Mouse (Mus musculus): Measurements from ENCODE around the gene Phldb2. TPM values are rescaled to one million over a fixed set of nuclear protein-coding genes. Genes with fewer than 3 reads are reported as not detected.

The Phldb2 gene
- total and polyA plus RNA-seq, 3 experiments: not detected

- Histone ChIP-seq H3K9me3 (replicated peaks; ENCODE audit: insufficient read depth, low read length) (no peaks in the 10 kb centered on the region), H3K36me3 (ENCODE audit: control insufficient read depth in 1 of 2, insufficient read depth in 2 of 2, low read length in 2 of 2) (no peaks in the 10 kb centered on the region), H3K4me1 (ENCODE audit: control insufficient read depth in 1 of 2, insufficient read depth in 2 of 2, low read length in 2 of 2) (no peaks in the 10 kb centered on the region), H3K27me3 (ENCODE audit: control insufficient read depth in 1 of 2, insufficient read depth in 2 of 2, low read length in 2 of 2) (no peaks in the 10 kb centered on the region), H3K27ac (ENCODE audit: control insufficient read depth, low read depth, low read length) (no peak overlapping the region), H3K4me3 (ENCODE audit: control insufficient read depth in 1 of 2, insufficient read depth in 1 of 2, low read depth in 2 of 2, low read length in 2 of 2) (no peak overlapping the region), H3K79me2 (ENCODE audit: control insufficient read depth, insufficient read depth, low read length, poor library complexity) (no peaks in the 10 kb centered on the region), H3K9ac (ENCODE audit: control insufficient read depth, low read depth, low read length, poor library complexity, severe bottlenecking) (no peak overlapping the region)
- no peak for DNase-seq (ENCODE audit: low read depth, low spot score)
- TF ChIP-seq MXI1 (IDR thresholded peaks at IDR 0.05; ENCODE audit: low read depth, low read length) (no peak), ZC3H11A (IDR thresholded peaks at IDR 0.05; ENCODE audit: low read depth, low read length) (no peak), ZMIZ1 (IDR thresholded peaks at IDR 0.05; ENCODE audit: low read depth, low read length) (no peak), NRF1 (IDR thresholded peaks at IDR 0.05; ENCODE audit: insufficient read depth, low read depth, low read length, poor library complexity, severe bottlenecking) (no peak), NELFE (IDR thresholded peaks at IDR 0.05; ENCODE audit: low read depth, low read length) (no peak), RAD21 (IDR thresholded peaks at IDR 0.05; ENCODE audit: low read depth, low read length) (no peak), E2F4 (IDR thresholded peaks at IDR 0.05; ENCODE audit: borderline replicate concordance, low read depth, low read length) (no peak)
Measured at GRCm38 (mm10) chr16:45816670-45817069, 136.7 kb downstream of the Phldb2 start.

- no peaks in the 10 kb centered on the region for H3K4me1 ChIP-seq (ENCODE audit: control insufficient read depth in 1 of 2, insufficient read depth in 2 of 2, low read length in 2 of 2)
- TF ChIP-seq CHD1 (IDR thresholded peaks at IDR 0.05; ENCODE audit: low read depth, low read length) (no peak), JUND (IDR thresholded peaks at IDR 0.05; ENCODE audit: low read depth, low read length) (no peak), USF1 (IDR thresholded peaks at IDR 0.05; ENCODE audit: low read depth, low read length) (no peak), SMC3 (IDR thresholded peaks at IDR 0.05; ENCODE audit: low read depth, low read length) (no peak), ZC3H11A (IDR thresholded peaks at IDR 0.05; ENCODE audit: low read depth, low read length) (no peak), TAL1 (IDR thresholded peaks at IDR 0.05; ENCODE audit: low read length) (no peak), MYC (IDR thresholded peaks at IDR 0.05; ENCODE audit: low read depth, low read length) (no peak), MAX (IDR thresholded peaks at IDR 0.05; ENCODE audit: low read length) (no peak), POLR2A (IDR thresholded peaks at IDR 0.05; ENCODE audit: control insufficient read depth in 1 of 2, insufficient read depth in 1 of 2, low read depth in 1 of 2, low read length in 2 of 2, poor library complexity in 1 of 2) (no peak), ETS1 (IDR thresholded peaks at IDR 0.05; ENCODE audit: low read depth, low read length) (no peak), BHLHE40 (IDR thresholded peaks at IDR 0.05; ENCODE audit: borderline replicate concordance, low read depth, low read length) (no peak), POLR2AphosphoS5 (IDR thresholded peaks at IDR 0.05; ENCODE audit: borderline replicate concordance, low read depth, low read length) (no peak), MAZ (IDR thresholded peaks at IDR 0.05; ENCODE audit: low read depth, low read length) (no peak), CHD2 (IDR thresholded peaks at IDR 0.05; ENCODE audit: low read length) (no peak), ZNF384 (IDR thresholded peaks at IDR 0.05; ENCODE audit: low read depth, low read length) (no peak), HCFC1 (IDR thresholded peaks at IDR 0.05; ENCODE audit: low read depth, low read length) (no peak), TCF12 (IDR thresholded peaks at IDR 0.05; ENCODE audit: low read depth, low read length) (no peak), NRF1 (IDR thresholded peaks at IDR 0.05; ENCODE audit: insufficient read depth, low read depth, low read length, poor library complexity, severe bottlenecking) (no peak), TBP (IDR thresholded peaks at IDR 0.05; ENCODE audit: low read depth, low read length) (no peak)
- H3K79me2 ChIP-seq (ENCODE audit: control insufficient read depth, insufficient read depth, low read length, poor library complexity): no peaks in the 10 kb centered on the region
- no peak for DNase-seq (ENCODE audit: low read depth, low spot score)
- no peaks in the 10 kb centered on the region for H3K27me3 ChIP-seq (ENCODE audit: control insufficient read depth in 1 of 2, insufficient read depth in 2 of 2, low read length in 2 of 2)
- H3K36me3 ChIP-seq (ENCODE audit: control insufficient read depth in 1 of 2, insufficient read depth in 2 of 2, low read length in 2 of 2): no peaks in the 10 kb centered on the region
- H3K9ac ChIP-seq (ENCODE audit: control insufficient read depth, low read depth, low read length, poor library complexity, severe bottlenecking): no peak overlapping the region
- H3K27ac ChIP-seq (ENCODE audit: control insufficient read depth, low read depth, low read length): no peak overlapping the region
- H3K4me3 ChIP-seq (ENCODE audit: control insufficient read depth in 1 of 2, insufficient read depth in 1 of 2, low read depth in 2 of 2, low read length in 2 of 2): no peak overlapping the region
- H3K9me3 ChIP-seq (replicated peaks; ENCODE audit: insufficient read depth, low read length): no peaks in the 10 kb centered on the region
Measured at GRCm38 (mm10) chr16:45814611-45815010, 138.8 kb downstream of the Phldb2 start.
